Mouse (Mus musculus) MEL (cell line): ENCODE data around the gene Tmtc2.

Experiments used
- CTCF ChIP-seq, 3 experiments: IDR thresholded peaks in 2 of 3; conservative IDR thresholded peaks in 1 of 3; 2 replicates each; pipeline ENCODE4 v1.5.1; 2011 to 2012; ENCODE audit warnings: low read length in 3 of 3, low read depth in 2 of 3, mild to moderate bottlenecking in 2 of 3, improper control_type of control experiment in 1 of 3, inconsistent platforms in 1 of 3, mixed read lengths in 1 of 3, moderate library complexity in 1 of 3; ENCODE audit not compliant: control insufficient read depth in 1 of 3, insufficient read depth in 1 of 3, poor library complexity in 1 of 3, severe bottlenecking in 1 of 3
- MAFK ChIP-seq: IDR thresholded peaks from 2 replicates; pipeline ENCODE4 v1.6.1; 2011; ENCODE audit warnings: low read depth, mild to moderate bottlenecking, low read length, improper control_type of control experiment, borderline replicate concordance
- POLR2A ChIP-seq, 2 experiments: IDR thresholded peaks; 2 replicates each; pipeline ENCODE4 v1.6.1; 2011 to 2012; ENCODE audit warnings: low read length in 2 of 2, mild to moderate bottlenecking in 2 of 2, control low read depth in 1 of 2, improper control_type of control experiment in 1 of 2, low read depth in 1 of 2, moderate library complexity in 1 of 2; ENCODE audit not compliant: control insufficient read depth in 1 of 2, insufficient read depth in 1 of 2, poor library complexity in 1 of 2

GRCm38 (mm10) chr10:105189746-105190145, 384.5 kb downstream of the Tmtc2 start:
- no peak for TF ChIP-seq CTCF (IDR thresholded peaks at IDR 0.05 in 2 of 3, conservative IDR thresholded peaks at IDR 0.05 in 1 of 3; ENCODE audit: control insufficient read depth in 1 of 3, insufficient read depth in 1 of 3, low read depth in 2 of 3, low read length in 3 of 3, poor library complexity in 1 of 3, severe bottlenecking in 1 of 3)
- TF ChIP-seq POLR2A (IDR thresholded peaks at IDR 0.05; ENCODE audit: control insufficient read depth in 1 of 2, insufficient read depth in 1 of 2, low read depth in 1 of 2, low read length in 2 of 2, poor library complexity in 1 of 2) = no peak
- no peak for TF ChIP-seq MAFK
